Mouse (Mus musculus): Measurements from ENCODE around the gene Cacnb3.

The Cacnb3 gene

GRCm38 (mm10) chr15:98675634-98676250 lies 45.1 kb downstream of the Cacnb3 start:
- no peak for DNase-seq (ENCODE audit: low spot score)

DNA sequence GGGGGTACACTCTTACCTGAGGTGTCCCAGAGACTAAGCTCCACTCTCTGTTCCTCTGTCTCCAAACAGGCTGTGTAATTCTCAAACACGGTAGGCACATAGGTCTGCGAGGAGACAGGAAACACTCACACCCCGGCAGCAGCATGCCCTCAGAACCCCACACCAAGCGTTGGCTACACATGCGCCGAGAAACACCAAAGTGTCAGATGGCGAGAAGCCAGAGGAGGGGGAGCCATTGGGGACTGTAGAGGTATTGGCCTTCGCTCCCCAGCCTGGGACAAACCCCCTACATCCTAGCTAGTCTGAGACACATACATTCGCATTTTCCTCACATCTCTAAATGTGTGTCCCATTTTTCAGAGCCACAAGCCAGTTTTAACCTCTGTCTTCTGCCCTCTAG lies 45.8 kb downstream of the Cacnb3 start:
- DNase-seq (ENCODE audit: low spot score), result no peak

DNA sequence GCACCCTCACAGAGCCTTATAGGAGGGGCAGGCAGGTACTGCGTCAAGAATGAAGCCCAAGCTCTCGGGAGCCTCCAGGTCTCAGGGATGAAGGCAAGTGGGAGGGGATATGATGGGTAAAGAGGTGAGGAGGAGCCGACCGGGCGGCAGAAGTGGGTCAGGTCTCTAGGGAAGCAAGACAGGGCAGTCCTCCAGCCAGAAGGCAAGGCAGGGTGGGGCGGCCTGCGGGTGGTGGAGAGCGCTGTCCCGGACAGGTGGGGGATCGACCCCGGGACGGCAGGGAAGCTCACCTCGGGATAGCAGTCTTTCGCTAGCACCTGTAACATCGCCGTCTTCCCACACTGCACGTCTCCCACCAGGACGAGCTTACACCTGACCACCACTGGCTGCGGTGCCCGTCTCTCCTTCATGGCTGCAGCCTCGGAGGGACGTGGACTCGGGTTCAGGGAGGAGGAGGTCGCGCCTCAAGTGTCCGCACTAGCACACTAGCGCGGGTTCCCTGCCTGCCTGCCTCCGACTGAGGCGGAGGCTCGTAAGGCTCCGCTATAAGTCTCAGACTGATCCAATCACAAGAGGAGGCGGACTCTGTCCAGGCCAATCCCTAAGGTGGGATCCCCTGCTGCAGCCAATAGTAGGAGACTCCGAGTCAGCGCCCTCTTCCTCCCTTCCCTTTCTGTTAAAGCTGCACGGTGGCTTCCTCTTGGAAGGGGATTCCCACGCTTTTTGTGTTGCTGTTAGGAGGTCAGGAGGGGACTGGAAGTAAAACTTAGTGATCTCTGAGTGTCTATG lies 46.5 kb downstream of the Cacnb3 start, which contains the start of gene Rnd1:
TSS of gene Rnd1 (minus strand) at position 522 of the 789 bp plus-strand sequence.
- peak; percentile 69 for DNase-seq (ENCODE audit: low spot score)

- no peak for DNase-seq (ENCODE audit: low spot score)
Measured at GRCm38 (mm10) chr15:98677977-98678376, 47.3 kb downstream of the Cacnb3 start.

- DNase-seq (ENCODE audit: low spot score), result no peak
Measured at GRCm38 (mm10) chr15:98680660-98681059, 50.0 kb downstream of the Cacnb3 start.

DNA sequence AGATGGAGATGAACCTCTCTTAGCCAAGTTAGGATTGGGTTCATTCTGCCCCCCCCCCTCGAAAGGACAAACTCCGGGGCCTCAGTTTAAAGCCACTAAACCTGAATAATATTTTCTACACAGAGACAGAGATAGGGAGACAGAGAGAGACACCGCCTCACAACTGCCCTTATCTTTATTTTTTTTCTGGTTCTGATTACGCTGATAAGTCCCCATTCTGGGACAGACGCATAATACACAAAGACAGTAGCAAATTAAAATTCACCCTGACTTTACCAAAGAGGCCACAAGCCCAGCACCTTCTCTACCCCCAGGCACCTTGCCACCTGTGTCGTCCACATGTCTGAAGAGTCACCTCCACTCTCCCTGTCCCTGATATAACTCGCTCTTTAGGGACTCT lies 51.0 kb downstream of the Cacnb3 start:
- DNase-seq (ENCODE audit: low spot score), result no peak

DNA sequence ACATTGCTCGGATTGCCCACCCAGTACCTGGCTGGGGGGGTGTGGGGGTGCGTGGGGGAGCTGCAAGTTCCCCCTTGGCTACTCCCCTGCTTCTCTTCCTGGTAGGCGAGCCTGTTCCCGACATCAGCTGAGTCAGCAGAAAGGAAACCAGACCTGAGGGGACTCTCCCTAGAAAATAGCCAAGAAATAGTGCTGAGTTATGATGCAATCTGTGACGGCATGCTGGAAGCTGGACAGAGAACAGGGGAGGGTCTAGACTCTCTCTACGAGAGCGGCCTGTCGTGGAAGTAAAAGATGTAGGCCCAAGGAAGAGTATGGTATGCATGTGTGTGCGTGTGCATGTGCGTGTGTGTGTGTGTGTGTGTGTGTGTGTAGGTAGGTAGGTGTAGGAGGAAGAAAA lies 52.5 kb downstream of the Cacnb3 start:
- DNase-seq (ENCODE audit: low spot score), result peak; percentile 46

DNA sequence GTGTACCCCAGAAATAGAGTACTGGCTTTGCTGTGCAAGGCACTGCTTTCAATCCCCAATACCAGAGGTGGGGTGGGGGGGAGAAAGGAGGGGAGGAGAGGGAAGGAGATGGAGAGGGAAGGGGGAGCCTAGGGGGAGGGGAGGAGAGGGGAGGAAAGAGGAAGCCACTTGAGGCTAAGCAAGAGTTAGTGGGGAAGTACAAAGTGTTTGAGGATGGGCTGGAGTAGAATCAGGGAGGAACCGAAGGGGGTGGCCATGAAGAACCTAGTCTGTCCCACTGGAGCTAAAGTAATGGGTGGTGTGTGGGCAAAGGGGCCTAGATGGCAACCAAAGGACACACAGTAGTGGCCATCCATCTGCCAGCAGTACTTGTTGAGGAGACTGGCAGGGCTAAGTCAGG lies 53.1 kb downstream of the Cacnb3 start:
- DNase-seq (ENCODE audit: low spot score), result no peak

DNA sequence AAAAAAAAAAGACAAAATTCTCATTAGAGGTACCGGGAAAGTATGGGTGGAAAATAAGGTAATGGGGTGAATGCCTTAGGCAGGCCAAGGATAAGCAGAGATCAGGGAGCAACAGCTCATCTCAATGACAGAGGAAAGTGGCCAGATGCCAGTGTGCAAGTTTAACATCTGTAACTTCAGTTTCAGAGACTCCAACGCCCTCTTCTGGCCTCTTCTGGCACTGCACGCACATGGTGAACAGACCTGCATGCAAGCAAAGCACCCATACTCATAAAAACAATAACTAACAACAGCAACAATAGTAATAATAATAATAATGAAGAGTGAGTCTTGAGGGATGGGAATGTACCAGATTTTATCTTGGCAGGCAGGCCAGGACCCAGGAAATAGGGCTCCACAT lies 55.3 kb downstream of the Cacnb3 start:
- DNase-seq (ENCODE audit: low spot score), result no peak

- DNase-seq (ENCODE audit: low spot score), result no peak
Measured at GRCm38 (mm10) chr15:98689682-98690081, 59.0 kb downstream of the Cacnb3 start.

DNA sequence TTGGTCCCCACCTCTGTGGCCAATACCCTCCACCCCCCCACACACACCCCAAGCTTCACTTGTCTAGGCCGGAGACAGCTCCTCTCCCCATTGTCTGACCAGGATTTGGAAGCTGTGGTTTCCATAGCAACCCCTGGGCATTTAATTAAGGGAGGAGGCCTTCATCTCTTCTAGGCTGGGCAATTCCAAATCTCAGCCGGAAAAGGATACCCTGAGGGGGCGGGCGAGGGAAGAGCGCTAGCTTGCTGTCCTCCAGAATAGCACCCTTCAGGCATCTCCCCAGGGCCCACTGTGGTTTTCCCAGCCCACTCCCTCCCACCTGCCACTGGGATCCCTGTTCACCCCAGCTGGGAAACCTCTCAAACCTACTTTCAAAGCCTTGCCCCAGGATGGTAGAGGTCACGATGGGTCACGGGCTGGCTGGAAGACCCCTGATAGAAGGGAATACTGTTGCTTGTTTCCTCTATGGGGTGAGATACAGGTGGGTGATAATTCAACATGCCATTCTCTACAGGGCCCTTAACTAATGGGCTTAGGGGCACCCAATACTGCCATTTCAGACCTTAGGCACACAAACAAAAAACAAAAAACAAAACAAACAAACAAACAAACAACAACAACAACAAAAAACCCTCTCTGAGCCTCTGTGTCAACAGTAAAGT lies 61.0 kb downstream of the Cacnb3 start:
- DNase-seq (ENCODE audit: low spot score), result no peak

DNA sequence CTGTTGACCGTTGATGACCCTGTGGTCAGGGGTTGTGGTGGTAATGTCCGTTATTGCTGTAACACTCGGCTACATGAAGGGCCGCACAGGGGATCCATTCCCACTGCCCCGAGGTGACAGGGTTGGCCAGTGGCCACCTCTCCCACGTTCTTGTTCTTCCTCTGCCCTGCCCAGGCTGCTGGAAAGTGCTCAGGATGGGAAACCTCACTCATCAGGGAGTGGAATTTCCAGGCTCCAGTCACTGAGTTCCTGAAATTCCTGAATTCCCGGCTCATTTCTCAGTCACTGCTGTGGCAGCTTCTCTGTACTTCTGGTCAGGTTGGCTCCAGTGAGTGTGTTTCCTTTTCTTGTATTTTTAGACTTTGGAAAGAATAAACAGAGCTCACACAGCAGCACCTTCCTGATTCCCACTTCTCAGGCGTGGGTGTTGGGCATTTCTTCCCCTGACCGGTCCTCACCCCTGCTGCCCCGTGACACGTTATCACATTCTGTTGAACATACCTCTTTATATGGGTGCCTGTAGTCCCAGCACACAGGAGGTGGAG lies 61.6 kb downstream of the Cacnb3 start:
- DNase-seq (ENCODE audit: low spot score), result no peak
